Mouse (Mus musculus) NIH3T3 (cell line): ENCODE results near the gene Agap1.
A peak's percentile ranks its signal among the peaks of the same experiment; 100 is the strongest.

ENCODE experiments used
- DNase-seq: peaks from one replicate; pipeline ENCODE4 v3.0.0-alpha.2; 2012; ENCODE audit warnings: low read depth

Gene Agap1

DNA sequence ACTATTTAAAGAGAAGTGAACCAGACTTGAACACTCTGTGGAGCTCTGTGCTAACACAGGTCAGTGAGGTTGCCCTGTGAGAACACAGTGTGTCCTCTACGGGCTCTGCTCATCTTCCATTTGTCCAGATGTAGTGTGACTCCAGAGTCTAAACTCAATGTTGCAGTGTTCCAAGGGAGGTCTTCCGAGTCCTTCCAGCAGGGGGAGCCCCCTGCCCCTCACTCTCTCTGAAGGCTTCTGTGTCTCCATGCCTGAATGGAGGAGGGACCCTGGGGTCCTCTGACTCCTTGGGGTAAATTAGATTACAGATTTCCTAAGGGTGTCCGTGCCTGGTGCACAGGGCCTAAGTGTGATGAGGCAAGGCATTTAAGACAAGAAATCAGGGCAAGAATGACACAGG is 302.9 kb downstream of the Agap1 start:
- DNase-seq: peak; percentile 45

- no peak for DNase-seq
These were observed 309.3 kb downstream of the Agap1 start for GRCm38 (mm10) chr1:89763912-89764311.

DNA sequence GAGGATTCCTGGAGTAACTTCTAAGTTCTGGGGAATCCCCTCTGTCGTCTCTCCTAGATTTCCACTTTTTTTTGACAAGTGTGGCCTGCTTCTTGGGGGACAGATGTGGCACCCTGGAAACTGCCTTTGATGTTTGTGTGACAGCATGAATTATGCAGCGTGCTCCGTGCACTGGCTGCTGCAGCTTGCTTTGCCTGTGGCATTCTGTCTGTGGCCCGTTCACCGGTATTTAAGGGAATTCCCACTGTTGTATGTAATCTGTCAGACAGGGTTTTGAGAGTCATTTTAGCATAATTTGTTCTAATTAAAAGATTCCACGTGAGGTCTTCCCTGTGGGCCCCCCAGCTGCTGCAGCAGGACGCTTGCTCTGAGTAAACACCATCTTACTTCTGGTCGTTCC is 312.3 kb downstream of the Agap1 start:
- no peak for DNase-seq

DNA sequence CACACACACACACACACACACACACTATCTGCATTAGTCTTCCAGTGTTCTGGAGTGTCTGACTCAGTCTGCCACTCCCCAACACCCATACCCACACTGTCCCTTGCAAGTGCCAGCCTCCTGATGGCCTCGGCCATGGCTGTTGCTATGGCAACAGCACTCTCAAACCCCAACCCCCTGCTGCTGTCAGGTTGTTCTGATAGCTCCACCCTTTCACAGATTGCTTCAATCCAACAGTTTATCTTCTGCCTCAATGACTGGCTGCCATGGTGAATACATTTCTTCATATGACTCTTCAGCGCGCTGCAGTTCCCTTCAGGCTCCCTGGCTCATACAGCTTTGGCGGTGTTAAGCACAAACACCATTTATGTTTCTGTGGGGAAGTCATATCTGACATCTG is 315.0 kb downstream of the Agap1 start:
- no peak for DNase-seq

- no peak for DNase-seq
These were observed 315.7 kb downstream of the Agap1 start for GRCm38 (mm10) chr1:89770298-89770697.

DNA sequence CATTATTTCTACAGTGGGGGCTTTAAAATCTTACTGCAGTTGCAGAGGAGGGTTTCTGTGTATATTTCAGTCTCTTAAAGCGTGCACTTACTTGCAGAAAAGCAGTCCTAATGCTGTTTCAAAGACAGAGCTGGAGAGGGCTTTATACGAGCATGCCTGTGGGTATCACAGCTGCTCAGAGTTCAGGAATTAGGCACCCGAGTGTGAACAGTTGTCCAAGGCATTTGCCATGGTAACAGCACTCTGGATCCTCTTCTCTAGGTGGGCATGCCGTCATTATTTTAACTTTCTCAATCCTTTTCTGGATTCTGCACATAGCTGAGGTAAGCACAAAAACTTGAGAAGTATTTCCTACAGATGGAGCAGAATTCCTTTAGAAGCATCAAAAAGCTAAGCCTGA is 321.1 kb downstream of the Agap1 start:
- no peak for DNase-seq

DNA sequence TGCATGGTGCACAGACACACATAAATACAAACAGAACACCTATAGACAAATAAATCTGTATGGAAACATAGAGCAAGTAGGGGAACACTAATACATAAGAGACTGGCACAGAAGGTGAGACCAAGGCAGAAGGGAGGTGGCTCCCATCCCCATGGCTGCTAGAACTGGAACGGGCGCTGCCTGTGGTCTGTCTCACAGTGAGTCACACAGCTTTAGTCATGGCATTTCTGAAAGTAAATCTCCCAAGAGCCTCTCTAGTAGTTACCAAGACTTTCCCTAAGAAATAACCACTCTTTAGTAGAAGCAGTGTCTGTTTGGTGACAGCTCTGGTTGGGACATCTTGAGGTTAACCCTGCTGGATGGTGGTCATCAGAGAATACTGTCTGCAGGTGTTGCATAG is 326.1 kb downstream of the Agap1 start:
- peak; percentile 69 for DNase-seq

DNA sequence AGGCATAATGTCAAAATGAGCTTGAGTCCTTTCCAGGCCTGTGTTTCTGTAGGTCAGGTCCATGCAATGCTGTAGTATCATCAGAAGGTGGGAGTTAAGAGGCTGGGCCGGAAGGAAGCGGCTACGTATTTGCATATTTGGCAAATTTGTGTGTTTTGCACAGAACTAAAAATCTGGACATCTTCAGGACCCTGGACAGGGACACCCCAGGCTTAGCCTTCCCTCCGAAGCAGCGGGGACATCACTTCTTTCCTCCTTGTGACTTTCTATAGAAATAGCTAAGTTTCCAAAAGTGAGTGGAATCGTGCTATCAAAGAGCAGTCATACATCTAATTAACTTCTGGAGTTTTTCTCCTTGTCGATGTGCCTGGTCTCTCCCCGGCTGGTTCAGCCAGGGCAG is 327.3 kb downstream of the Agap1 start:
- peak; percentile 77 for DNase-seq

- no peak for DNase-seq
These were observed 332.2 kb downstream of the Agap1 start for GRCm38 (mm10) chr1:89786793-89787192.

DNA sequence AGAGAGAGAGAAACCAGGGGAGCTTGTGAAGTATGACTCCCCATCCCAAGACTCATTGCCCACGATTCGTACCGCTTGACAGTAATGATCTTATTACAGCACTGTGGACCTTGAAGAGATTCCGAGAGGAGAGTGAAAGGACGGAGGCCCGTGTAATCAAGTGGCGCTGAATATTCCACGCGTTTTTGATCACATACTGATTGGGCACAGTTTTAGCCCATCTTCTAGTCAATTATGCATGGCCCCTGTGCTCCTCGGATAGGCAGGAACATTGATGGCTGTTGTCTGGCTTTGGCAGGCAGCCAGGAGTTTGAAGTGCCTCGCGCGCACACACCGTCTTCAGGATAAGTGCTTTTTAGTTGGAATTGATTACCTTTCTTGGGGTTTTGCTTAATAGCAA is 344.1 kb downstream of the Agap1 start:
- DNase-seq: no peak

DNA sequence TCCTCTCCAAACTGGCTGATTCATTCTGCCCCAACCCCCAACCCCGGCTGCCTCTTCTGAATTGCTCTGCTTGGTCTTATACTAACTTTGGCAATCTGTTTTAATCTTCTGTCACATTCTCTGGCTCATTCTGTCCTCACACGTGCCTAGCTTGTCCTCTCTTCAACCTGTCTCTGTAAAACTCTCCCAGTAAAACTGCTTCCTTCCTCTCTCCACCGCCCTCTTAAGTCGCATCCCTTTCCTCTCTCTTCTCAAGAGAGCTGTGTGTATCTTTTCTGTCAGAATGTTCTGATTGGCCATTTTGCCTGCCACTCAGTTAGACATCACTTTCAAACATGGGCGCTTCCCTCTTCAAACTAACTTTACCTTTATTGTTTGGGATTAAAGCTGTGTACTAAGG is 346.9 kb downstream of the Agap1 start:
- peak; percentile 43 for DNase-seq

GRCm38 (mm10) chr1:89804981-89805380 is 350.4 kb downstream of the Agap1 start:
- peak; percentile 67 for DNase-seq

GRCm38 (mm10) chr1:89812816-89813215 is 358.2 kb downstream of the Agap1 start:
- no peak for DNase-seq

DNA sequence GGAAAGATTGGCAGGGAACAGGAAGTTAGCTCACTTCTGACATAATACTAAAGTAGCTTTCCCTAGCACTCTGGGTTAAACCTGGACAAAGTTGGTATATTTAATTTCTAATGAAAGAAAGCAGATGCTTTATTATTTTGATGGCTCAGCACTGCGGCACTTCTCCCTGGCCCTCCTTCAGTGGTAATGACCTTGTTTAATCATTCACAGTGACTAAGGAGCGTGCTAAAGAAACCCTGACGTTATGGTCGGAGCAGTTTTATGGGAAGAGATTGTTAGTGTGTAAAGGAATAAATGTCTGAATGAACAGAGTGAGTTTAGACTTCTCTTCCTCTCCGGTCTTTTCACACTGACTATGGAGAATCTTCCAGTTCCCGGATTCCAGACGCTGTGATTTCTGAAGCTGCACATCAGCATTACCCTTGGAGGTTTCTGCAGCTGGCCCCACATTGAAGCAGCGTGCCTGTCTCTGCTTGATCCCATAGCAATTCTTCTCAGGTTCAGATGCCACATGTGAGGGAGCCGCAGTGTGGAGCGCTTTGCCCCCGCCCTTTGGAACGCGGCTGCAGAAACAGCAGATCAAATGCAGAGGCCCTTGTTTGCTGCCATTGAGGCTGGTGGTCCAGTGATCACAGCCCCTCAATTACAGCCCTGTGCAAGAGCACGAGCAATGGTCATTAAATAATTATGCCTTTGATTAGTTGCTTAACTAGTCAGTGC is 362.0 kb downstream of the Agap1 start:
- DNase-seq: no peak

- DNase-seq: no peak
These were observed 367.2 kb downstream of the Agap1 start for GRCm38 (mm10) chr1:89821822-89822221.

GRCm38 (mm10) chr1:89822431-89822830 is 367.8 kb downstream of the Agap1 start:
- DNase-seq: peak; percentile 21

DNA sequence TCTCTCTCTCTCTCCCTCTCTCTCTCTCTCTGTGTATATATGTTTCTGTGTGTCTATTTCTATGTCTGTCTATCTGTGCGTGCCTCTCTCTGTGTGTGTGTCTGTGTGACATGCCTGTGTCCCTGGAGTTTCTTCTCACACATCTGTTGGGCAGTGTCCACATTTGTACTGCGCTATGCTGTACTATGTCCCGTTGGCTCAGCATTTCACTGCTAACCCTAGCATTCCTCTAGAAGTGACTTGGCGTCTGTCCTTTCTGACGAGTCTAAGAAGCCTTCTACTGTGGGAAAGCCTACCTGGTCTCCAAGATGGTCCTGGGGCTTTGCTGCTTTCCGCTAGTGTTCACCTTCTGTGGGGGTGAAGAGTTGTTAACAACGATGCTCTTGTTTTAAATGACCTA is 368.4 kb downstream of the Agap1 start:
- DNase-seq: no peak

- no peak for DNase-seq
These were observed 372.4 kb downstream of the Agap1 start for GRCm38 (mm10) chr1:89827051-89827450.

DNA sequence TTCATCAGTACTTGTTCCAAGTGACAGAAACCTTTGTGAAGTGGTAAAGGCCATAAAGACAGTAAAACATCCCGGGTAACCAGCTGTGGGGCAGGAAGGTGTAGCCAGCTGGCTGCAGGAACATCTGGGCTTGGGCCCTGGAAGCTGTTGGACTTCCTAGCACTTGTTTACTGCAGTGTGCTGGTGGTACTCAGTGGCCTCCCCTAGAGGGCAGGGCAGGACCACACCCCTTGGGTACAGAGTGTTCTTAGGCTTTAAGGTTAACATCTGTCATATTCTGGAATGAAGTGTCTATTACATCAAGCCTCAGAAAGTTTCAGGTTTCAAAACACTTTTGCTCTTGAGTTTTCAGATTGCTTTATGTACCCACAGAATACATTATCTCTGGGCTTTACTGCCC is 376.5 kb downstream of the Agap1 start:
- DNase-seq: peak; percentile 10

GRCm38 (mm10) chr1:89844064-89844463 is 389.5 kb downstream of the Agap1 start:
- peak; percentile 20 for DNase-seq

GRCm38 (mm10) chr1:89845487-89845886 is 390.9 kb downstream of the Agap1 start:
- DNase-seq: no peak

DNA sequence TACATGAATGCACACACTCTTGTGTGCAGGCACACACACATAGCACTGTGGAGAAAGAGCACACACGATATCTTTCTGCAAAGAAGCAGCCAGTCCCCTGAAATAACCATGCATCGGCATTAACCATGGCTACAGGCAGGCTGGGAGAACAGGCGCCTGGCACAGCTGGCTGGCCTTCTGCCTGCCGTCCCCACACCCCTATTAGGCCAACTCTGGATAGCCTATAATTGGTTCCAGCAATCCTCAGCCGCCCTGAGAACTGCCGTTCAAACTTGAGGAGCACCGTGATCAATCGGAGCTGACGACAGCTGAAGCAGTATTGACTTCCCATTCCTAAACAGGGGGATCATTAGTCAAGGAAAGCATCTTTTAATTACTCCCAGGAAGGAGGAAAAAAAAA is 391.5 kb downstream of the Agap1 start:
- no peak for DNase-seq

DNA sequence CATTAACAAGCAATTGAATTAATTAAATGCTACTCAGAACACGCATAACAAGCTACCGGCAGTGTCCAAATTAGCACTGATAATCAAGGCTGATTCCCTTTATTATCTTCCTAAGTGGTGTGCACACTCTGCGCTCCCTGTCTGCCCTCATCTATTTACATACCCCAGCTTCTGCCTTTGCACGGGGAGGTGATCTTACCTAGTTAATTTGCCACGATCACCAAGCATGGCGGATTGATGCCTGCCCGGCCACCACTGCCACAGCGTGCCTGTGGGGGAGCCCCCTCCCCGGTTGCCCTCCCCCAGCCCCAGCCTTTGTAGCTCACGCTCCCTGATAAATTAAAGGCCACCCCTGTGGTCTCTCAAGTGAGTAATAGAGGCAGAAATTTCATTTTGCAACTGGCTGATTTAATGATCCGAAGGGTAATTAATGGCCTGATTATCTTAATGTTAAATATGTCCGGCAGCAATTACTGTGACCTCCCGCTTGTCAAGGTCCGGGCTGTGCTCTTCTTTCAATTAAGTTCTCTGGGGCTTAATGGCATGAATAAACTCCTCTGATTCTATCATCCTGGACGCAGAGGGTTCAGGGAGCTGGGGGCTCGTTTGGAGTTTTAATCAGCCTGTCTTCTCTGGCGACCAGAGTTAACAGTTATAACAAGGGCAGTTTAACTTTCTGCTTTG is 393.9 kb downstream of the Agap1 start:
- DNase-seq: no peak
